Mouse (Mus musculus) forebrain, postnatal 0 days (tissue): ENCODE results near the gene 6430548M08Rik. TPM values are rescaled to one million over a fixed set of nuclear protein-coding genes. Genes with fewer than 3 reads are reported as not detected.

Experiments
- ATAC-seq: fragments of 200-750 bp; cut with Nextera tagmentation; 2 replicates; pipeline ENCODE4 v1.8.0; 2017; ENCODE audit warnings: mild to moderate bottlenecking, moderate library complexity
- DNase-seq: peaks from one replicate; pipeline ENCODE4 v3.0.0-alpha.2; 2015
- H3K27ac ChIP-seq: fragments of 300-500 bp; sonication (generic); 2 replicates; pipeline ENCODE4 v1.5.1; 2014; ENCODE audit warnings: low read depth, mild to moderate bottlenecking, antibody characterized with exemption, low read length, moderate library complexity, mixed read lengths
- H3K27me3 ChIP-seq: fragments of 300-500 bp; sonication (generic); 2 replicates; pipeline ENCODE4 v1.6.1; 2014; ENCODE audit warnings: mild to moderate bottlenecking, low read length, mixed read lengths; ENCODE audit not compliant: insufficient read depth
- H3K36me3 ChIP-seq: fragments of 300-500 bp; sonication (generic); 2 replicates; pipeline ENCODE4 v1.6.1; 2014; ENCODE audit warnings: mild to moderate bottlenecking, moderate library complexity; ENCODE audit not compliant: insufficient read depth
- H3K4me1 ChIP-seq: fragments of 300-500 bp; sonication (generic); 2 replicates; pipeline ENCODE4 v1.6.1; 2014; ENCODE audit warnings: antibody characterized with exemption; ENCODE audit not compliant: insufficient read depth
- H3K4me2 ChIP-seq: fragments of 300-500 bp; sonication (generic); 2 replicates; pipeline ENCODE4 v1.6.1; 2014; ENCODE audit warnings: low read depth, mild to moderate bottlenecking, moderate library complexity
- H3K4me3 ChIP-seq: fragments of 300-500 bp; sonication (generic); 2 replicates; pipeline ENCODE4 v1.5.1; 2014; ENCODE audit warnings: low read depth, low read length, mixed read lengths
- H3K9ac ChIP-seq: fragments of 300-500 bp; sonication (generic); 2 replicates; pipeline ENCODE4 v1.6.1; 2014; ENCODE audit warnings: mild to moderate bottlenecking
- H3K9me3 ChIP-seq: fragments of 300-500 bp; sonication (generic); 2 replicates; pipeline ENCODE4 v1.6.1; 2016; ENCODE audit warnings: low read length
- CTCF ChIP-seq: sonication (generic); IDR thresholded peaks from 2 replicates; pipeline ENCODE4 v1.5.1; 2016; ENCODE audit warnings: antibody characterized with exemption, control low read depth, low read depth
- WGBS: fragments of 180-500 bp; shearing (Covaris S2); extraction: QIAGEN DNeasy Blood & Tissue Kit; methylation state at CpG from one replicate; pipeline ENCODE4 v1.1.7; 2014; 5-methylcytosine and 5-hydroxymethylcytosine counted together
- polyA plus RNA-seq: library from polyadenylated mRNA; unstranded; fragments of >200 nt; fragmentation: Nextera tagmentation; extraction: Ambion mirVana; gene quantifications from 2 replicates; pipeline ENCODE4 v1.2.1, GENCODE M21; 2015
- total RNA-seq: library from RNA; depleted of rRNA; stranded (reverse); fragments of >200 nt; gene quantifications from 2 replicates; pipeline ENCODE4 v1.2.3, GENCODE M21; 2014

6430548M08Rik gene
- total and polyA plus RNA-seq, 2 experiments from 2014 or later, result 32.7 to 59.6 TPM

- peak; percentile 86 for ATAC-seq
- Histone ChIP-seq H3K36me3 (peaks cover 10% of the 10 kb centered on the region; the same call in 1 of the 2 replicates), H3K9ac (no peak overlapping the region), H3K4me2 (no peak overlapping the region), H3K9me3 (no peaks in the 10 kb centered on the region), H3K4me3 (no peak overlapping the region), H3K4me1 (peaks cover 14% of the 10 kb centered on the region), H3K27me3 (no peaks in the 10 kb centered on the region), H3K27ac (peak overlapping the region; percentile 67)
- WGBS, result 40% methylated on average over 15 of the region's 15 CpGs
- TF ChIP-seq CTCF, result no peak
- peak; percentile 71 for DNase-seq
Observed at GRCm38 (mm10) chr8:120143911-120144651, 30.1 kb downstream of the 6430548M08Rik start.

- no peak overlapping the region for H3K9ac ChIP-seq
Observed at GRCm38 (mm10) chr8:120144652-120145301, 30.8 kb downstream of the 6430548M08Rik start.

GRCm38 (mm10) chr8:120146051-120146450, 32.1 kb downstream of the 6430548M08Rik start:
- ATAC-seq, result no peak

More at GRCm38 (mm10) chr8:120144652-120145301, 30.8 kb downstream of the 6430548M08Rik start:
- Histone ChIP-seq H3K27ac (peak overlapping the region; percentile 67), H3K4me1 (peaks cover 14% of the 10 kb centered on the region), H3K4me3 (no peak overlapping the region), H3K27me3 (no peaks in the 10 kb centered on the region), H3K9me3 (no peaks in the 10 kb centered on the region), H3K36me3 (peaks cover 11% of the 10 kb centered on the region; the same call in 1 of the 2 replicates), H3K4me2 (no peak overlapping the region)
- DNase-seq (peak; percentile 34), ATAC-seq (peak; percentile 49; the same call in 1 of the 2 replicates)
- WGBS, result 48% methylated on average over 12 of the region's 12 CpGs
- TF ChIP-seq CTCF, result no peak

GRCm38 (mm10) chr8:120150028-120150427, 36.1 kb downstream of the 6430548M08Rik start:
- H3K27me3 ChIP-seq, result no peaks in the 10 kb centered on the region
- peaks cover 40% of the 10 kb centered on the region for H3K36me3 ChIP-seq
- H3K4me1 ChIP-seq, result peaks cover 2% of the 10 kb centered on the region; the same call in 1 of the 2 replicates
- no peak overlapping the region for H3K4me3 ChIP-seq
- H3K9ac ChIP-seq, result no peak overlapping the region
- DNase-seq (no peak), ATAC-seq (no peak)
- 76% methylated on average over 12 of the region's 12 CpGs for WGBS
- TF ChIP-seq CTCF, result no peak
- H3K9me3 ChIP-seq, result no peaks in the 10 kb centered on the region
- H3K4me2 ChIP-seq, result no peak overlapping the region
- no peak overlapping the region for H3K27ac ChIP-seq

More at GRCm38 (mm10) chr8:120146051-120146450, 32.1 kb downstream of the 6430548M08Rik start:
- no peak overlapping the region for H3K27ac ChIP-seq
- WGBS, result 79% methylated on average over 1 of the region's 1 CpGs
- no peak overlapping the region for H3K4me2 ChIP-seq
- peaks cover 18% of the 10 kb centered on the region; the same call in 1 of the 2 replicates for H3K36me3 ChIP-seq
- no peak for TF ChIP-seq CTCF
- H3K4me3 ChIP-seq, result no peak overlapping the region
- no peaks in the 10 kb centered on the region for H3K27me3 ChIP-seq
- no peak overlapping the region for H3K9ac ChIP-seq
- peaks cover 14% of the 10 kb centered on the region for H3K4me1 ChIP-seq
- H3K9me3 ChIP-seq, result no peaks in the 10 kb centered on the region
- DNase-seq, result no peak

GRCm38 (mm10) chr8:120151151-120151550, 37.2 kb downstream of the 6430548M08Rik start:
- no peak for ATAC-seq
- H3K36me3 ChIP-seq, result peaks cover 35% of the 10 kb centered on the region

GRCm38 (mm10) chr8:120152636-120153035, 38.7 kb downstream of the 6430548M08Rik start:
- WGBS, result 60% methylated on average over 7 of the region's 7 CpGs
- Histone ChIP-seq H3K4me2 (no peak overlapping the region), H3K27ac (no peak overlapping the region), H3K9ac (no peak overlapping the region), H3K36me3 (peaks cover 33% of the 10 kb centered on the region), H3K4me1 (no peaks in the 10 kb centered on the region), H3K27me3 (no peaks in the 10 kb centered on the region), H3K4me3 (no peak overlapping the region), H3K9me3 (no peaks in the 10 kb centered on the region)
- no peak for DNase-seq
- TF ChIP-seq CTCF, result no peak
- no peak for ATAC-seq

More at GRCm38 (mm10) chr8:120151151-120151550, 37.2 kb downstream of the 6430548M08Rik start:
- Histone ChIP-seq H3K9me3 (no peaks in the 10 kb centered on the region), H3K4me3 (no peak overlapping the region), H3K27me3 (no peaks in the 10 kb centered on the region), H3K4me2 (no peak overlapping the region), H3K4me1 (no peaks in the 10 kb centered on the region), H3K9ac (no peak overlapping the region), H3K27ac (no peak overlapping the region)
- TF ChIP-seq CTCF, result no peak
- no peak for DNase-seq
- WGBS, result 69% methylated on average over 9 of the region's 9 CpGs

- H3K9me3 ChIP-seq, result no peaks in the 10 kb centered on the region
- H3K4me3 ChIP-seq, result no peak overlapping the region
- peaks cover 9% of the 10 kb centered on the region for H3K36me3 ChIP-seq
- H3K27me3 ChIP-seq, result no peaks in the 10 kb centered on the region
- H3K4me1 ChIP-seq, result no peaks in the 10 kb centered on the region
- TF ChIP-seq CTCF, result no peak
- DNase-seq, result peak; percentile 50
- H3K9ac ChIP-seq, result no peak overlapping the region
- H3K4me2 ChIP-seq, result no peak overlapping the region
- 60% methylated on average over 8 of the region's 8 CpGs for WGBS
- peak; percentile 58 for ATAC-seq
- no peak overlapping the region for H3K27ac ChIP-seq
Observed at GRCm38 (mm10) chr8:120160366-120160765, 46.4 kb downstream of the 6430548M08Rik start.
